Mouse (Mus musculus) right cerebral cortex, postnatal 10 days (tissue): Measurements from ENCODE around the gene Wnt8b.
A peak's percentile ranks its signal among the peaks of the same experiment; 100 is the strongest.
"Not testable (repeated sequence)": the region's sequence is repeated elsewhere in the genome, so short reads cannot be mapped to it uniquely, and the experiment has no call there.

Source experiments
- DNase-seq, 2 experiments: peaks; one replicate each; pipeline ENCODE4 v3.0.0; 2021; ENCODE audit warnings: low spot score in 2 of 2

The Wnt8b gene

GRCm38 (mm10) chr19:44493128-44493527 lies at the start of gene Wnt8b:
TSS of gene Wnt8b (plus strand) at chr19:44493472.
- no peak for DNase-seq

- DNase-seq: no peak
Measured at GRCm38 (mm10) chr19:44445755-44446154, 47.5 kb upstream of the Wnt8b start.

GRCm38 (mm10) chr19:44447927-44448326 lies 45.3 kb upstream of the Wnt8b start:
- DNase-seq: no peak

GRCm38 (mm10) chr19:44454862-44455261 lies 38.4 kb upstream of the Wnt8b start:
- DNase-seq: no peak

- DNase-seq: no peak
Measured at GRCm38 (mm10) chr19:44455356-44455755, 37.9 kb upstream of the Wnt8b start.

GRCm38 (mm10) chr19:44457359-44458055 lies 35.8 kb upstream of the Wnt8b start:
- no peak for DNase-seq

GRCm38 (mm10) chr19:44458696-44459095 lies 34.6 kb upstream of the Wnt8b start:
- DNase-seq: peak; percentile 22 to 30

GRCm38 (mm10) chr19:44460441-44460840 lies 32.8 kb upstream of the Wnt8b start:
- no peak for DNase-seq

- no peak for DNase-seq
Measured at GRCm38 (mm10) chr19:44461500-44461899, 31.8 kb upstream of the Wnt8b start.

GRCm38 (mm10) chr19:44462141-44462540 lies 31.1 kb upstream of the Wnt8b start:
- DNase-seq: no peak

GRCm38 (mm10) chr19:44465960-44466525 lies 27.2 kb upstream of the Wnt8b start:
- DNase-seq: not testable (repeated sequence)

- DNase-seq: peak; percentile 53 to 78
Measured at GRCm38 (mm10) chr19:44474158-44474557, 19.1 kb upstream of the Wnt8b start.

GRCm38 (mm10) chr19:44475268-44475667 lies 18.0 kb upstream of the Wnt8b start:
- no peak for DNase-seq

GRCm38 (mm10) chr19:44476541-44476940 lies 16.7 kb upstream of the Wnt8b start:
- DNase-seq: no peak

- DNase-seq: peak in 1 of 2 experiments; percentile 34
Measured at GRCm38 (mm10) chr19:44487266-44487665, 6.0 kb upstream of the Wnt8b start.

- no peak for DNase-seq
Measured at GRCm38 (mm10) chr19:44496511-44496910, 3.2 kb downstream of the Wnt8b start.

GRCm38 (mm10) chr19:44496941-44497340 lies 3.7 kb downstream of the Wnt8b start:
- no peak for DNase-seq

- no peak for DNase-seq
Measured at GRCm38 (mm10) chr19:44498936-44499335, 5.7 kb downstream of the Wnt8b start.

GRCm38 (mm10) chr19:44500240-44500639 lies 7.0 kb downstream of the Wnt8b start:
- DNase-seq: no peak

- no peak for DNase-seq
Measured at GRCm38 (mm10) chr19:44501925-44502324, 8.7 kb downstream of the Wnt8b start.

GRCm38 (mm10) chr19:44502741-44503140 lies 9.5 kb downstream of the Wnt8b start:
- DNase-seq: no peak

- no peak for DNase-seq
Measured at GRCm38 (mm10) chr19:44510534-44511175, 17.4 kb downstream of the Wnt8b start.
